Mouse (Mus musculus): Measurements from ENCODE around the gene Rccd1.

Rccd1 gene

DNA sequence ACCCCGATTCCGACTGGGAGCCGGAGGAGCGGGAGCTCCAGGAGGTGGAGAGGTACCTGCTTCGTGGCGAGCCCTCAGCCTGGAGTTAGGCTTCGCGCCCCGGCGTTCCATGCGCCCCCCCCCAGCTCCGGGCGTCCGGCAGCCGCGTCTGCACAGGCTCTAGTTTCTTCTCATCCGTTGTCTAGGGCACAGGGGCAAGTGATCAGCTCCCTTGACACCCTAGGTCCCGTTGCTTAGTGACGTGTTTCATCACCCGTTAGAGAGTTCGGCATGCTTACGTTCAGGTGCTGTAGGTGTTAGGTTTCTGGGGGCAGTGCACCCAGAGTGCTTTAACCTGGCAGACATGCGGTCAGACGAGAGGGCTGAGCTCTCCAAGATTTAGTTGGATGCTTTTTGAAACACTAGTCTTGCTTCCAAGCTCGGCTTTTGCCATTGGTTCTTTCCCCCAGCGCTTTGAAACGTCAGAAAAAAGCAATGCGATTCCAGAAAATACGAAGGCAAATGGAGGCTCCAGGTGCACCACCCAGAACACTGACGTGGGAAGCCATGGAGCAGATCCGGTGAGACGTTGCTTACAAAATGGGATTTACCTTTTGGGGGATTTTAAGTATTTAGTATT lies 62.8 kb downstream of the Rccd1 start:
- no peak for TF ChIP-seq GATA4 (IDR thresholded peaks at IDR 0.05; ENCODE audit: insufficient replicate concordance, low read length)

DNA sequence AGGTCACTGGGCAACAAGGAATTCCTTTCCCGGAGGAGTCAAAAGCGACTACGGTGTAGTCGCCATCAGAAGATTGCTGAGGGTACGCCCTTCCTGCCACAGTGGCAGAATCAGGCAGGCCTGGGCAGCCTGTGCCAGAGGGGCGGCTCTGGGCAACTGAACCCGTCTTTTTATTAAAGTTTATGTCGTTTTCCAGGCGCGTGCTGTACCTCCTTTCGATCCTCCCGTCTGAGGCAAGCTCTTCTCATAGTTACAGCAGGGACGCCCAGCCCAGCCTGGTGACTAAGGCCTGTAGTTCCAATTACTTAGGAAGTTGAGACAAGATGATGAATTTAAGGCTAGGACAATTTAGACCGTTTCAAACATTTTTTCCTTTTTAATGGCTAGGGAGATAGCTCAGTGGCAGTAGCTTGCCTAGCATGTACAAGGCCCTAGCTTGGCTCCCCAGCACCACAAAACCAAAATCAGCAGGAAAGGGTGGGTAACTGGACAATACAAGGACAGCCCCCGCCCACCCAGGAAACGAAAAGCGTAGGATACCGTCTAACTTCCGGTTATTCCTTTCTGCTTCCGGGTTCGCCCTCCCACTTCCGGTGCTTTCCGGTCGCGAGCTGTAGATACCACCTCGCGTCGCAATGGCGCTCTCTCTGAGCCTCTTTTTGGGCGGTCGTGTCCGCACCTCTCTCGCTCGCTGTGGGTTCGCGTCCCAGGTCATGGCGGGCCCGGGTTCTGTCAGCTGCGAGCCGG lies 63.5 kb downstream of the Rccd1 start, which contains the start of gene Ngrn:
Ngrn (plus strand) TSS at position 591 of the 747 bp plus-strand sequence.
- TF ChIP-seq GATA4 (IDR thresholded peaks at IDR 0.05; ENCODE audit: insufficient replicate concordance, low read length), result peak; percentile 67; the same call in 1 of the 2 replicates

DNA sequence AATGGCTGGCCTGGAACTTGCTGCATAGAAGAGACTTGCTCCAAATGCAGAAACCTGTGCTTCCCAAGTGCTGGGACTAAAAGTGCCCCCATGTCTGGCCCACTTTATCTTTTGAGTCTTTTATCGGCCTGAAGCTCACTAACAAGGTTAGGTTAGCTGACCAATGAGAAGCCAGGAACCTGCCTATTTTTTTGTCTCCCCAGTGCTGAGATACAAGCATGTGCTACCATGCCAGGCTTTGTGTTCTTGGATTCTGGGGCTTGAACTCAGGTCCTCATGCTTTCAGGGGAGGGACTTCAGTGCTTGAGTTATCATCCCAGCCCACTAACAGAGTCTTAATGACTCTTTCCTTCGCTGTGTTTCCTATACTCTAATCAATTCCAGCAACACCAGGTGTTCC lies 66.5 kb downstream of the Rccd1 start:
- no peak for TF ChIP-seq GATA4 (IDR thresholded peaks at IDR 0.05; ENCODE audit: insufficient replicate concordance, low read length)

DNA sequence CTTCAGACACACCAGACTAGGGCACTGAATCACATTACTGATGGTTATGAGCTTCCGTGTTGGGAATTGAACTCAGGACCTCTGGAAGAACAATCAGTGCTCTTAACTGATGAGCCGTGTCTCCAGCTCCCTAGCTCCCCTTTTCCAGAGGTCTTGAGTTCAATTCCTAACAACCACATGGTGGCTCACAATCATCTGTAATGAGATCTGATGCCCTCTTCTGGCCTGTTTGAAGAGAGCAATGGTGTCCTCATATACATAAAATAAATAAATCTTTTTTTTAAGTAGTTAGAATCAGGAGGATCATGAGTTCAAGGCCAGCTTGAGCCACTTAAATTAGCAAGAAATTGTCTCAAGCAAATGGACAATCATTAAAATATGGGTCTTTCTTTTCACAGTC lies 68.3 kb downstream of the Rccd1 start:
- no peak for TF ChIP-seq GATA4 (IDR thresholded peaks at IDR 0.05; ENCODE audit: insufficient replicate concordance, low read length)

DNA sequence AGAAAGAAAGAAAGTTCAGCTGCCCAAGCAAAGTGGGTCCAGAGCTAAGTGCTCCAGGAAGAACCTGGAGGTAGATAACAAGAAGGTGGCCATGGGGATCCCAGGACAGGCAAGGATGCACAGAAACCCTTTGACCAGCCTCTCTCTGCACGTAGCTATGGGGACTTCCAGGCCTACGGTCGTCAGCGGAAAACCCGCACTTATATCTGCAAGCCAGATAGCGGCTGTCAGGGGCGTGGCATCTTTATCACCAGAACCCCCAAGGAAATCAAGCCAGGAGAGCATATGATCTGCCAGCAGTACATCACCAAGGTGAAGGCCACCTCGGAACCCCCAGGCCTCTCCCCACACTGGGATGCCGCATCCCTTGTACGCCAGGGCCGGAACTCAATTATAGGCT lies 71.4 kb downstream of the Rccd1 start:
- TF ChIP-seq GATA4 (IDR thresholded peaks at IDR 0.05; ENCODE audit: insufficient replicate concordance, low read length), result no peak

DNA sequence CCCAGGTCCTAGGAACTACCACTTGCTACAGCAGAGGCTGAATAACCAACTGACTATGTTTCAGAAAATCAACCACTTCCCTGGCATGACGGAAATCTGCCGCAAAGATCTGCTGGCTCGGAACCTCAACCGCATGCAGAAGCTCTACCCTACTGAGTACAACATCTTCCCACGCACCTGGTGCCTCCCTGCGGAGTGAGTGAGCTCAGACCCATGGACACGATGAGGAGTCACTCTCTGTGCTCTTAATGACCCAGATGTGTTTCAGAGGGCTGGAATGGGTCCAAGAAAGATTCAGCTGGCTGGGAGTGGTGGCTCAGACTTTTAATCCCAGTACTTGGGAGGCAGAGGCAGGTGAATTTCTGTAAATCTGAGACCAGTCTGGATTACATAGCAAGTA lies 71.8 kb downstream of the Rccd1 start:
- TF ChIP-seq GATA4 (IDR thresholded peaks at IDR 0.05; ENCODE audit: insufficient replicate concordance, low read length), result no peak

DNA sequence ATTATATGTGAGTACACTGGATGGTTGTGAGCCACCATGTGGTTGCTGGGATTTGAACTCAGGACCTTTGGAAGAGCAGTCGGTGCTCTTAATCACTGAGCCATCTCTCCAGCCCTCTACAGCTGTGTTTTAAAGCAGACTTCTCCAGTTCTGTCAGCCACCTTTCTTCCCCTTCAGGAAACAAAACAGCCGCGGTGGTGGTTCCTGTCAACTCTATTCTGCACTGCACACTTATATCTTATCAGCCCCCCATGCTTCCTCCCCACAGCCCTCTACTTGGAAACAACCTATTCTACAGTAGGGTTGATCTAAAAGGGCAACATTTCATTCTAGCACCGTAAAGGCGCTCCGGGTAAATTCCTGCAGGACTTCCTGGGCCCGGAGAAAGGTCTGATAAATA lies 77.4 kb downstream of the Rccd1 start:
- peak; percentile 36; the same call in 1 of the 2 replicates for TF ChIP-seq GATA4 (IDR thresholded peaks at IDR 0.05; ENCODE audit: insufficient replicate concordance, low read length)

DNA sequence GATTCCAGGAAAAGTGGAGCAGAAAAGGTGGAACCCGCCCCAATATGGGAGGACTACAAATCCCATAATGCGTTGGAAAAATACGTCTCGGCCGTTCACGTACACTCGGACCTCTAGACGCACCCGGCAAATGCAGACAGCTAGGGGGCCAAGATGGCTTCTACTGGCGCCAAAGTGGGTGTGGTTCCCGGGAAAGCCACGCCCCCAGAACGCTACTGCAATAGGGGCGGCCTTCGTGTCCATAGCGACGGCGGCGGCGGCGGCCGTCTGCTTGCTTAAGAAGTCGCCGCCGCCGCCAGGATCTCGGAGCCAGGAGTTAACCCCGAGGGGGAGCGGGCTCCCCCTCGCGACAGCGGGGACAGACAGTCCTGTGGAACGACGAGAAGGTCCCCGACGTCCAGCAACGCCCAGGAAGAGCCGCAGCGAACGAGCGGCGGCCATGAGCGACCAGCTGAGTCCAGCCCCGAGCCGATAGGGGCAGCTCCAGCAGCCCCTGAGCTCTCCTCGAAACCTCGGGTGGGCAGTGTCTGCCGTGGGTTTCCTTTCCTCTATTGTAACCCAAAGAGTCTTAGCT lies 78.0 kb downstream of the Rccd1 start, which contains the start of gene Ttll13:
Ttll13 (plus strand) TSS at position 229 of the 574 bp plus-strand sequence.
- peak; percentile 32; the same call in 1 of the 2 replicates for TF ChIP-seq GATA4 (IDR thresholded peaks at IDR 0.05; ENCODE audit: insufficient replicate concordance, low read length)

DNA sequence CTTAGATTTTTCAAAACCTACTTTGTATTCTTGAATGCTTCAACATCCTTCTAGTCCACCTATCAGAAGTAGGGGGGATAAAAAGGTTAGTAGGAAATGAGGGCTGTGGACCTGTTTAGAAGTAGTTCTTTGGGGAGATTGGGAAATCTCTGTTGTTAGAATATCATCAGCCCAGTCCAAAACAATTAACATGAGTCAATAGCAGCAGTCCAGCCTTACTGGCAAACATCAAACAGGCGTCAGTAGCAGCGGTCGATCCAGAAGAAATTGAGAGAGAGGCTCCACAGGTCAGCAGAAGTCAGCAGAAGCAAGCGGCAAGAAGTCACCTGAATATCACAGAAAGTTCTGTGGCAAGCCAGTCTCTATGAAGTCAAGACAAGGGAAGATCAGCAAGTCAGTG lies 79.4 kb downstream of the Rccd1 start:
- no peak for TF ChIP-seq GATA4 (IDR thresholded peaks at IDR 0.05; ENCODE audit: insufficient replicate concordance, low read length)

Measured in liver, adult (tissue).